Mouse (Mus musculus) spleen, embryonic (tissue): ENCODE results near the gene Dmbt1.
"Not testable (repeated sequence)": the region's sequence is repeated elsewhere in the genome, so short reads cannot be mapped to it uniquely, and the experiment has no call there.

Experiments used
- CTCF ChIA-PET: fragments of 350-600 bp; sonication (Branson Sonifier 250); formaldehyde crosslinking; loops from one replicate; lab custom pipeline; 2022; lab: Charles Lee

Dmbt1 gene

DNA sequence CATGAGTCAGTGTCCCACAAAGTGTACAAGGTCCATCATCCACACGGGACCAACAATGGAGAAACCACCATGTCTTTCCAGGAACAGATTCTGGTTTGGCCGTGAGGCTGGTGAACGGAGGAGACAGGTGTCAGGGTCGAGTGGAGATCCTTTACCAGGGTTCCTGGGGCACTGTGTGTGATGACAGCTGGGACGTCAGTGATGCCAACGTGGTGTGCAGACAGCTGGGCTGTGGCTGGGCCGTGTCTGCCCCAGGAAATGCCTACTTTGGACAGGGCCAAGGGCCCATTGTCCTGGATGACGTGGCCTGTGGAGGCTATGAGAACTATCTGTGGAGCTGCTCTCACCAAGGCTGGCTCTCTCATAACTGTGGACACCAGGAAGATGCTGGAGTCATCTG is 18.0 kb downstream of the Dmbt1 start:
- CTCF ChIA-PET: not testable (repeated sequence)

DNA sequence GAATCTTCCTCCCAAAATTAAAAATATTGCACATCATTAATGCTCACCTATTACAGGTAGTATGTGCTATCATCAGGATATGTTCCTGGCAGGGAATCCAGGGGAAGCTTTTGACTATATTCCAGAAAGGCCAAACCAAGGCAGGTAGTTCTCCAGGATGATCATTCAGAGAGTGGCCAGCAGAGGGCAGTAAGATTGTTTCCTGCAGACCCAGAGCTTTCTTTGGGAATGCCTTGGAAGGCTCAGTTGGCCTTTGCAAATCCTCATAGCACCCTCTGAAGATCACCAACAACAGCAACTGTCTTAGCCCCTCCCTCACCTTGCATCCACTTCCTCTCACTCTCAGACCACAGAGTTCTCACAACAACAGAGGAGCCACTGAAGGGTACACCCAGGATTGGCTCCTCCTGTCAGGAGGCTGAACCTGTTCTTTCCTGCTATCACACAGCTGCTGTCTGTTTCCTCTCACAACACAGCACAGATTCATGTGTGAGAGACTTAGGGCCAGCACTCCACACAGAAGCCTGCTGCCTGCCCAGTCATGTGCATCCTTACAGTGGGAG is 23.0 kb downstream of the Dmbt1 start:
- CTCF ChIA-PET: interaction anchor here (0.7 kb wide), 1 partner anchor 485 kb away, joined by 3 read pairs; no protein-coding TSS in a partner anchor

DNA sequence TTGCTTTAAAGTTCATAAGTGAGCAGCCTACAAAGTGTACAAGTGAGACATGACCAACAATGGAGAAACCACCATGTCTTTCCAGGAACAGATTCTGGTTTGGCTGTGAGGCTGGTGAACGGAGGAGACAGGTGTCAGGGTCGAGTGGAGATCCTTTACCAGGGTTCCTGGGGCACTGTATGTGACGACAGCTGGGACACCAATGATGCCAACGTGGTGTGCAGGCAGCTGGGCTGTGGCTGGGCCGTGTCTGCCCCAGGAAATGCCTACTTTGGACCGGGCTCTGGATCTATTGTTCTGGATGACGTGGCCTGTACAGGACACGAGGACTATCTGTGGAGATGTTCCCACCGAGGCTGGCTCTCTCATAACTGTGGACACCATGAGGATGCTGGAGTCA is 26.1 kb downstream of the Dmbt1 start:
- CTCF ChIA-PET: not testable (repeated sequence)

DNA sequence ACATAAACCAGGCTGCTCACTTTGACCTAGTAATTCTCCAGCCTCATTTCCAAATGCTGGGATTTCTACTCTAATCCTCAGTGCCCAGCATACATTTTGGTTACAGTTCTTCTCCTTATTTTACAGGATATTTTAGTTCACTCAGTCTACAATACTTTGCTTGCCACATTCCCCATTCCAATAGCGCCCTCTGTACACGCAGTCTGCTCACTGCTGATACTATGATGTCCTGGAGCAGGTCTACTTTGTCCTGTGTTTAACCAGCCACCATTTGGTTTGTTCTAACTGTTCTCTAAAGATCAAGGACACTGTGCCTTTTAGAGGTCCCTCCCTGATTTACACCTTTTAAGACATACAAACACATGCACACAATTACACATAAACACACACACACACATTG is 28.0 kb downstream of the Dmbt1 start:
- CTCF ChIA-PET: not testable (repeated sequence)

DNA sequence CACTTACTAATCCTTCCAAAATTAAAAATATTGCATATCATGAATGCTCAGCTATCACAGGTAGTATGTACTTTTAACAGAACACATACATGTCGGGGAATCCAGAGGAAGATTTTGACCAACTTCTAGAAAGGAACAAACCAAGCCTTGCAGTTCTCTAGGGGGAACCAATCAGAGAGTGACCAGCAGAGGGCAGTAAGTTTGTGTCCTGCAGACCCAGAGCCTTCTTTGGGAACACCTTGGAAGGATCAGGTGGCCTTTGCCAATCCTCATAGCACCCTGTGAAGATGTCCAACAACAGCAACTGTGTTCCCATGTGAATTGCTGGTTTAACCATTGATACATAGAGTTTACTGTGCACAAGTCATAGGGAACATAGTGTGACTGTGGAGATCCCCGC is 30.7 kb downstream of the Dmbt1 start:
- CTCF ChIA-PET: no interaction called here

DNA sequence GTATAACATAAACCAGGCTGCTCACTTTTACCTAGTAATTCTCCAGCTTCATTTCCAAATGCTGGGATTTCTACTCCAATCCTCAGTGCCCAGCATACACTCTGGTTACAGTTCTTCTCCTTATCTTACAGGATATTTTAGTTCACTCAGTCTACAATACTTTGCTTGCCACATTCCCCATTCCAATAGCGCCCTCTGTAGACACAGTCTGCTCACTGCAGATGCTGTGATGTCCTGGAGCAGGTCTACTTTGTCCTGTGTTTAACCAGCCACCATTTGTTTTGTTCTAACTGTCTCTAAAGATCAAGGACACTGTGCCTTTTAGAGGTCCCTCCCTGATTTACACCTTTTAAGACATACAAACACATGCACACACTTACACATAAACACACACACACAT is 36.3 kb downstream of the Dmbt1 start:
- CTCF ChIA-PET: not testable (repeated sequence)

DNA sequence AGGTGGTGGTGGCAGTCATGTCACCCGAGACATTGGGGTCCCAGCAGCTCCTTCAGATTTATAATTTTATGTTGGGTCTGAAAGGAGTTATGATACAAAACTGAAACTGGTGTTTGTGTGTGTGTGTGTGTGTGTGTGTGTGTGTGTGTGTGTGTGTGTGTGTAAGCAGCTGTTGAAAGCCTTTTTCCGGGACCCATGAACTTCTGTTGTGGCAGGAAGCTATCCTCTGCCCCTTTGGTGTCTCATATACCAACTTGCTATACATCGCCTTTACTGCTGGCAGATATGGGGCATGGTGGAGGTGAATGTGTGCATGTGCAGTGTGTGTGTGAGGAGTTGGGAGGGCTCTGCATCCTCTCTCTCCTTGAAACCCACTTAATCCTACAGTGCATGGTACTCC is 41.6 kb downstream of the Dmbt1 start:
- CTCF ChIA-PET: not testable (repeated sequence)

DNA sequence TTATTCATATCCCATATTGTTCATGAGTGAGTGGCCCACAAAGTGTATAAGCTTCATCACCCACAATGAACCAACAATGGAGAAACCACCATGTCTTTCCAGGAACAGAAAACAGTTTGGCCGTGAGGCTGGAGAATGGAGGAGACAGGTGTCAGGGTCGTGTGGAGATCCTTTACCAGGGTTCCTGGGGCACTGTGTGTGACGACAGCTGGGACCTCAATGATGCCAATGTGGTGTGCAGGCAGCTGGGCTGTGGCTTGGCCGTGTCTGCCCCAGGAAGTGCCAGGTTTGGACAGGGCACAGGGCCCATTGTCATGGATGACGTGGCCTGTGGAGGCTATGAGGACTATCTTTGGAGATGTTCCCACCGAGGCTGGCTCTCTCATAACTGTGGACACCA is 42.2 kb downstream of the Dmbt1 start:
- CTCF ChIA-PET: not testable (repeated sequence)

DNA sequence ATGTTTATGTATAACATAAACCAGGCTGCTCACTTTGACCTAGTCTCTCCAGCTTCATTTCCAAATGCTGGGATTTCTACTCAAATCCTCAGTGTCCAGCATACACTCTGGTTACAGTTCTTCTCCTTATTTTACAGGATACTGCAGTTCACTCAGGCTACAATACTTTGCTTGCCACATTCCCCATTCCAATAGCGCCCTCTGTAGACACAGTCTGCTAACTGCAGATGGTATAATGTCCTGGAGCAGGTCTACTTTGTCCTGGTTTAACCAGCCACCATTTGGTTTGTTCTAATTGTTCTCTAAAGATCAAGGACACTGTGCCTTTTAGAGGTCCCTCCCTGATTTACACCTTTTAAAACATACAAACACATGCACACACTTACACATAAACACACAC is 44.1 kb downstream of the Dmbt1 start:
- CTCF ChIA-PET: no interaction called here

DNA sequence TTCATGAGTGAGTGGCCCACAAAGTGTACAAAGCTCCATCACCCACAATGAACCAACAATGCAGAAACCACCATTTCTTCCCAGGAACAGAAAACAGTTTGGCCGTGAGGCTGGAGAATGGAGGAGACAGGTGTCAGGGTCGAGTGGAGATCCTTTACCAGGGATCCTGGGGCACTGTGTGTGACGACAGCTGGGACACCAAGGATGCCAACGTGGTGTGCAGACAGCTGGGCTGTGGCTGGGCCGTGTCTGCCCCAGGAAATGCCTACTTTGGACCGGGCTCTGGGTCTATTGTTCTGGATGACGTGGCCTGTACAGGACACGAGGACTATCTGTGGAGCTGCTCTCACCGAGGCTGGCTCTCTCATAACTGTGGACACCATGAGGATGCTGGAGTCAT is 50.5 kb downstream of the Dmbt1 start:
- CTCF ChIA-PET: not testable (repeated sequence)

DNA sequence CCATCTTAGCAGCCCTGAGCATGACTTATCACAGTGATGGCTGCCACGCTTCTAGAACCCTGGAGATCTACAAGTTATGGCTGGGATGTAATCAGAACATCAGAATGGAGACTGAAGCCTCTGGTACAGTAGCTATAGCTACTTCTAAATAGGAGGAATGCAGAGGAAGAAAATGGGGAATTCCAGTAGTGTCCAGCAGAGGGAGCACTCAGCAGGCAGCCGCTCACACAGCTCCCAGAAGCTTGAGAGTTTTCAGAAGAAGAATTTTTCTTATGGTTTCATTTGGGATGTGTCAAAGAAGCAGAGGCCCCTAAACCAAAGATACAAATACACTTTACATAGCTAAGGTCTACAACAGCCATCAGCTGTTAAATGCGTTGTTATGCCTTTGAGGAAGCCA is 80.6 kb downstream of the Dmbt1 start:
- CTCF ChIA-PET: no interaction called here

DNA sequence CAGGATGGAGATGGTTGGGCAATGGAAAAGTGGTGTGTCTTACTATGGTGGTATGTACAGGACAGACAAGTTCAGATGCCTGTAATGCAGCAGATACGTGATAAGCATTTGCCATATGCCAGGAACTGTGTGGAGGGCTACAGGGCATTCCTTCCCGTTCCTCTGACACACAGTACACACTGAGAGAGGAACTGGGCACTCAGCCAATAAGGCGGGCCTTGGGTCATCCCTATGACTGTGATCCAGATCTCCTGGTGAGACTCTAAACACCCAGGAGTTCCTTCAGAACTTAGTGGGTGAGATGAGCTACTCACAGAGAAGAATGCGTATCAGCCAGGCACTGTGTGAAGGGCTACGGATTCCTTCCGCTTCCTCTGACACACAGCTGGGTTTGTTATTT is 81.8 kb downstream of the Dmbt1 start:
- CTCF ChIA-PET: no interaction called here

DNA sequence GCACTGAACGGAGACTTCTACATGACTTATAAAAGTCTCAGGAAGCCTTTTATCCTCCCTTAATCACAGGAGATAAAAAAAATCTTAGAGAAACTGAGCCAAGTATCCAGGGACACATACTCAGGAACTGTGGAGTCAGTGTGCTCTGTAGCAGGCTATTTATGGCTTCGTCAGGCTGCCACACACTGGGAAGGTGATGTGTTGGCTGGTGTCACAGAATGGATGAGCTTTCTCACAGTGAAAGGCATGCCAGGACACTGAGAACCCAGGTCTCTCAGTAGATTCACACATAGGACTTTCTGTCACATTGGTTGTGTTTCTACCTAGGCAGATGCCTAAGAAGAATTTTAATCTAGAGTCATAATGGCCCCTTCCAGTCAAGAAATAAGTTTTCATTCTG is 82.6 kb downstream of the Dmbt1 start:
- CTCF ChIA-PET: no interaction called here

DNA sequence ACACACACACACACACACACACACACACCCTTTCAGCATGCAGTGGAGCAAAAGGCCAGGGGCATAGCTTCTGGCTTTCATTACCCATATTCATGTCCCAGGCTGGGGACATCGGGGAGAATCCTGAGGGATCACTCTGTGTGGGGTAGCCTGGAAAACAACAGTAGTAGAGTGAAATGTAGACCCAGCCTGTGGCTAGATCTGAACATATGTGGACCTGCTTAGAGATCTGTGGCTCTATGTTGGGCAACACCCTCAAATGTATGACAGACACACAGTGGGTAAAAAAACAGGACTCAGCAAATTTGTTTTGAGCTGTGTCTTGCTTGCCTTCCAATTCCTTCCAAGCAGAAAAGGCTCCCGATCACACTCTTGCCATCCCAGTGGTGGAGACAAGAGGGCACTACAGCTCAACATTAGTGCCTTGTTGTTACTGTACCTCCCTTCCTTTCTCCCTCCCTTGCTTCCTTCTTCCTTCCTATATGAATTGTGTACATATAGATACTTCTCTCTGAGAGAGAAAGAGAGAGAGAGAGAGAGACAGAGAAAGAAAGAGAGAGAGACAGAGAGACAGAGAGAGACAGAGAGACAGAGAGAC is 90.5 kb downstream of the Dmbt1 start:
- CTCF ChIA-PET: no interaction called here

DNA sequence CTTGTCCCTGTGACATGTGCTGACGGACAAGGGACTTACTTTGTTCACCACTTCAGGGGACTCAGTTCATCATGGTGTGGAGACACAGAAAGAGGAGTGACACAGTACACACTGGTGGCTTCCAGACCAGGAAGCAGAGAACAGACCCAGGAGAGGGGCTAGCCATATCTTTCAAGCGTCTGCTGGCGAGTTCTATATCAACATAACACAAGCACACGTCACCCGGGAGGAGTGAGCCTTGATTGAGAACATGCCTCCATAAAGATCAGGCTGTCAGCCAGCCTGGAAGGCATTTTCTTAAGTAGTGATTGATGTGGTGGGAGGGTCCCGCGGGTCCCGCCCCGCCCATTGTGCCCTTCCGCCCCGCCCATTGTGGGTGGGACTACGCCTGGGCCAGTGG is 98.2 kb downstream of the Dmbt1 start:
- CTCF ChIA-PET: no interaction called here

DNA sequence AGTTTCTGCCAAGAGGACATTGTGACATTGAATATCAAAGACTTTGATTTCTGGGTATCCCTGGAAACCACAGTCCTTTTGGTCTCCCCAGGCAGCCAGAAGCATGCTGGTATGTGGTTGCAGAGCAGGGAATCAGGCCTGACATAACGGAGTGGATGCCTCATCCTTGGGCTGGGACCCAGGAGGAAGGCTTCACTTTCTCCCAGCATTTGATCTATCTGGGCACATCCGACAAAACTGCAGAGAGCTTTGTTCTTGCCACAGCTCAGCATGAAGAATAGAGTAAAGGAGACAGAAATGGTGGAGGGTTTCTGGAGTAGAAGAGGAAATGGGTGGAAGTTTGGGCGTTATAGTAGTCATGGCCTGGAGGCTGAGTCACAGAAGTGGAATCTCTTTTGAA is 101.3 kb downstream of the Dmbt1 start:
- CTCF ChIA-PET: no interaction called here

DNA sequence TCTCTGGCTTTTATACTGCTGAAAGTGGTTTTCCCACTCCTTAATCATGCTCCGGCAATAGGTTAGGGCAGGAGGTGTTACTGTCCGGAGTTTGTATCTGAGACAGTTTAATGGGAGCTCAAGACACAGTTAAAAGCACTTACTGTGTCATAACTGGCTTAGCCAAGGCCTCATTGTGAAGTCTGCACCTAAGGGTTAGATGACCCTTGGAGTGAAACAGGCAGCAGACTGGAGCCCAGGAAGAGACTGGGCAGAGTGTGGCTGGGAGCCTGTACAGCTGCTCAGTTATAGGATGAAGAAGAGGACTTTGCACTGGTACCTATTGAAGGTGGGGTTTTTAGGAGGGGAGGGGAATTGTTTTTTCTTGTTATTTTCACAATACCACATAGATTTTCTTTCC is 114.4 kb downstream of the Dmbt1 start, which contains the start of gene 4933402N03Rik:
Gene 4933402N03Rik (minus strand): TSS at position 101 of the 400 bp plus-strand sequence.
- CTCF ChIA-PET: no interaction called here

DNA sequence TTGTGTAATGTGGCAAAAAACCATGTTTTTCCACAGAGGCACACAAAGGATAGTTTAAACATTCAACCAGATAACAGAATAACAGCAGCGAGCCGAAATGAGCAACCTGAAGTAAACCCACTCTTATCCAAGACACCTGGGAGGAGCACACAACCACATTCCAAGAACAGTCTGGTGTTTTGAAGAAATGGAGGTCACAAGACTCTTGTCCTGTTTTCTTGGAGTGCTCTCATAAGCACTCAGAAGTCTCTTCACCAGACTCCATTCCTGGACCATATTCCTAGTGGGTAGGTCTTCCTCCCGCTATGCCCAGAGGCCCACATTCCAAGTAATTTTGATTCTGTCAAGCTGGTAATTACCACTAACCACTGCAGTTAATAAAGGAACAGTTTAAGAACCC is 118.3 kb downstream of the Dmbt1 start:
- CTCF ChIA-PET: no interaction called here

DNA sequence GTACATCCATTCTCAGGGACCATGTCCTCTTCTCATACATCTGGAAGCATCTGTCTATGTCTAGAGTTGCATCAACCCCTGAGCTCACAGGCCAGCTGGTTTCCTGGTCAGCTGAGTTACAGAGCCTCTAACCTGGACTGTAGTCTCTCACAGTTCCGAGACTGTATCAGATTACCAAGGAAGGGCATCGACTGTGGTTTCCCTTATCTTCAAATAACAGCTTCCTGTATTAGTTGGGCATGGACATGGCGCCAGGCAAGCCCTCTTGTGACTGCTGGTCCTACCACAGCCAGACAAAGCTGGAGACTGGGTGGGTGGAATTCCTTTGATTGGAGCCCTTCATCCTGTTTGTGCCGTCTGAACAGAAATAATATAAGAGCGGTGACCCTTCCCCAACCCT is 121.2 kb downstream of the Dmbt1 start:
- CTCF ChIA-PET: no interaction called here

DNA sequence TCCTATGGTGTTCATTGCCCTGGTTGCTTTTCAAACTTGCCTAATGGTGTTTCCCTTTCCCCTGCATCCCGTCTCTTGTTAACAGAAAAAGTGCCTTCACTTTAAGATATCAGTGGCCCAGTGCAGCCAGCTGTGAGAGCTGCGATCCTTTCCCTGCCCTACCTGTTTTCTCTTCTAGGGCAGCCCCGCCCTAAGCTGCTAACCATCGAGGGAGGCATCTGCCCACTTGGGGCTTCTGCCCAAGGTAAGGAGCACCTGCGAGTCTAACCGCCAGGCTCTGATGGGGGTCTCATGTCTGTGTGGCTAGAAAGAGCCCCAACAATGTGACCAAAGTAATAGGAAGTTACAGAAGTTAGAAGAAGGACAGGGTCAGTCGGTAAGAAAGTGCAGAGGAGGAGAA is 130.4 kb downstream of the Dmbt1 start:
- CTCF ChIA-PET: no interaction called here

DNA sequence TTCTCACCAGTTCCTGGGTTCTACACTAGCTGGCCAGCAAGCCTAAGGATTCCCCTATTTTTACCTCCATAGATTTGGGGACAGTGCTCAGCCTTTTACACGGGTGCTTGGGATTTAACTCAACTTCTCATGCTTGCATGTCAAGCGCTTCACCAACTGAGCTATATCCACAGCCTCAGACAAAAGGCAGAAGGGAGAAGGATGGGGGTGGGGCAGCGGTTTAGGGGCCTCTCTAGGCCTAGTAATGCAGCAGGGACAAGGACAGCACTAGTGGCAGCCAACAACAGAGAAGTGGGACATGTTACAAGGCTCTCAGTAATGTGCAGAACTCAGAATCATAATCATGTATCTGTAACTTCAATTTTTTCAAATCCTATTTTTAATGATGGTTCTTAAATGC is 135.9 kb downstream of the Dmbt1 start:
- CTCF ChIA-PET: no interaction called here

DNA sequence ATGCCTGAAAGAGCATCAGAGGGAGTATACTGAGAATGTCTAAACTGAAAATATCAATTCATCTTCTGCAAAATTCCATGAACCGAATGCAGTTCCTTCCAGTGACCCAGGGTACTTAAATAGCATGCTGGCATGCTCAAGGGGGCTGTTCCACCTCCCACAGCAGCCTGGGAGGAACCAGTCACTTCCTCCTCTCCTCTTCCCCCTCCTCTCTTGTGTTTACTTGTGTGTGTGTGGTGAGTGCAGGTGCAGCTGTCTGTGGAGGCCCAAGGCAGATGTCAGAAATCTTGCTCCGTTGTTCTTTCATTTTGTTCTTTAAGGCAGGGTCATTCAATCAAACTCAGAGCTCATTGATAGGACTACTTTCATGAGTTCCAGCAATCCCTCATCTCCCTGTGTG is 137.2 kb downstream of the Dmbt1 start:
- CTCF ChIA-PET: no interaction called here
